Mouse (Mus musculus) liver, adult 2 months (tissue): ENCODE data around the gene Fbrs.

Experiments used
- CTCF ChIP-seq: fragments of 200-500 bp; IDR thresholded peaks from 2 replicates; pipeline ENCODE4 v1.5.1; 2011; ENCODE audit warnings: low read depth, low read length, control low read depth
- POLR2A ChIP-seq: fragments of 200-500 bp; IDR thresholded peaks from 2 replicates; pipeline ENCODE4 v1.6.1; 2011; ENCODE audit warnings: low read length, control low read depth; ENCODE audit not compliant: insufficient read depth; ENCODE audit errors: extremely low read depth

- 0 out of 2 replicates have a peak, but pooled peaks have one; percentile 45 for TF ChIP-seq POLR2A
- TF ChIP-seq CTCF = no peak
Measured at GRCm38 (mm10) chr7:127448521-127449300, 30.3 kb upstream of the Fbrs start, which contains the start of gene Zfp689.
